Mouse (Mus musculus) gonadal fat pad, adult 2 months (tissue): Measurements from ENCODE around the gene Mc3r. TPM values are rescaled to one million over a fixed set of nuclear protein-coding genes. Genes with fewer than 3 reads are reported as not detected.

Experiments
- DNase-seq: peaks from one replicate; pipeline ENCODE4 v3.0.0-alpha.2; 2012; ENCODE audit warnings: low read depth
- polyA plus RNA-seq: library from polyadenylated mRNA; depleted of rRNA; stranded (reverse); fragments of >200 nt; gene quantifications from 2 replicates; pipeline ENCODE4 v1.2.3, GENCODE M21; 2012; rRNA removed

The Mc3r gene
- polyA plus RNA-seq, 1 experiment = not detected

DNA sequence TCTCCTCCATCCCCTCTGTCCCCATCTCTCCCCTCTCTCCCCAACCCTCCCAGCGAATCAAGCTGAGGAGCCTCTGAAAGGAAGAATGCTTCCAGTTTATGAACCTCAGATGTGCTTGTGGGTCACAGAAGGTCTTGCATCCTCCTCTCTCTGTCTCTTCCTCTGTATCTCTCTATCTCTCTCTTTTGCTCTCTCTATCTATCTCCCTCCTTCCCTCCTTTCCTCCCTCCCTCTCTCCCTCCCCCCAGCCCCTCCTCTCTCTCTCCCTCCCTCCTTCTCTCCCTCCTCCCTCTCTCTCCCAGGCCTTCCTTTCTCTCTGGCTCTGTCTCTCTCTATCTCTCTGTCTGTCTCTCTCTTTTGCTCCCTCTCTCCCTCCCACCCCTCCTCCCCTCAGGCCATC lies 50.2 kb downstream of the Mc3r start:
- DNase-seq = no peak

DNA sequence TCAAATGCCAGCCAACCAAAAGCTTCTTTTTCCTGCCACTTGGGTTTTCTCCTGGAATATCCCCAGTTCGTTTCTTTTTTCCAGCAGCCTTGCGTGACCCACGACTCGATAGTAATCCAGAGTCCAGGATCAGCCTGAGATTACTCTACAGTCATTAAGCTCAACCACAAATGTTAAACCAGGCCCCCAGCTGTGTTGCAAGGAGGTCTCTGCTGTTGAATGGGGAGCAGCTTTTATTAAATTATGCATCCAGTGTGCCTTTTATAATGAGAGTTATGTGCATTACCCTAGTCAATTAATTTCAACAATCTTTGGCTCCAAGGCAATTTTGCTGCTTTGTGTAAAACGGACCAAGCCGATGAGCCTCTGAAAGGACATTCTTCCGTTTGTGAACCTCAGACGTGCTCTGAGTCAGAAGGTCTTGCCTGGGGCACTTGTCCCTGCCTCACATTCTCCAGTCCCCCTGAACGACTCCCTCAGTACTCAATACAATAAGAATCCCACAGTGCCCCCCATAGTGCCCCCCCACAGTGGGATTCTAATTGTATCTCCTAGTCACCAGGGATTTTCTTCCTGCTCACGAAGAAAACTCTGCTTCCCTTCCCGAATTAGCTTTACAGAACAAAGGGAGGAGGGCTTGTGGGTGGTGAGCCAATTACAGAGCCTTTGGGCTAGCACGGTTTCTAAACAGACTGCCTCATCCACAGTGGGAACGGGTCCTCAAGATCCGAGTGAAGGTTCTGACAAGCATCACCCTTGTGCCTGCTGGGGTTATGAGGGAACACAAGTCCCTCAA lies 51.0 kb downstream of the Mc3r start:
- DNase-seq = no peak

Other genes with a start within 250 kb of the Mc3r start
- not detected in 2 replicates for gene Cbln4, start 205.0 kb upstream of the Mc3r start, polyA plus RNA-seq
- gene Fam210b, start 97.1 kb downstream of the Mc3r start, polyA plus RNA-seq = 15.4 and 20.1 TPM in 2 replicates
- 2.6 TPM in 2 replicates for gene Aurka, start 122.0 kb downstream of the Mc3r start, polyA plus RNA-seq
- gene Cstf1, start 122.2 kb downstream of the Mc3r start, polyA plus RNA-seq = 31.3 and 32.2 TPM in 2 replicates
- 0.93 and 1.3 TPM in 2 replicates for gene Cass4, start 145.3 kb downstream of the Mc3r start, polyA plus RNA-seq
- 54.8 and 61.1 TPM in 2 replicates for gene Rtf2, start 192.1 kb downstream of the Mc3r start, polyA plus RNA-seq
- not detected in 2 replicates for gene Gcnt7, start 210.1 kb downstream of the Mc3r start, polyA plus RNA-seq
- 0.23 and 0.55 TPM in 2 replicates for gene Fam209, start 224.0 kb downstream of the Mc3r start, polyA plus RNA-seq